Mouse (Mus musculus) adipose tissue, adult 10 weeks (tissue): ENCODE data around the gene Ppm1k. TPM values are rescaled to one million over a fixed set of nuclear protein-coding genes. Genes with fewer than 3 reads are reported as not detected.

Experiments
- polyA plus RNA-seq: library from polyadenylated mRNA; stranded (reverse); fragments of 350-450 nt; fragmentation: Illumina TruSeq; extraction: RNeasy Lipid Tissue Mini Kit (QIAGEN cat#74804); gene quantifications from one replicate; pipeline ENCODE4 v1.2.3, GENCODE M21; 2014; ENCODE audit warnings: low read depth, low replicate concordance

Ppm1k gene
- polyA plus RNA-seq = 5.9 TPM

GRCm38 (mm10) chr6:57535386-57535936 is at the start of gene Ppm1k:
Gene Ppm1k, minus strand, starts transcription at chr6:57535468.

GRCm38 (mm10) chr6:57580881-57581548 is 45.7 kb upstream of the Ppm1k start, which contains the start of gene Herc6:
Gene Herc6, plus strand, starts transcription at chr6:57581000.

Other genes with a start within 250 kb of the Ppm1k start
- gene Vmn1r16, start 206.0 kb downstream of the Ppm1k start, polyA plus RNA-seq = not detected
- gene Vmn1r17, start 171.7 kb downstream of the Ppm1k start, polyA plus RNA-seq = not detected
- not detected for gene Vmn1r18, start 139.7 kb downstream of the Ppm1k start, polyA plus RNA-seq
- gene Vmn1r19, start 131.7 kb downstream of the Ppm1k start, polyA plus RNA-seq = not detected
- not detected for gene Vmn1r20, start 106.5 kb downstream of the Ppm1k start, polyA plus RNA-seq
- gene Herc6, start 45.5 kb upstream of the Ppm1k start, polyA plus RNA-seq = 5.3 TPM
- gene Pyurf, start 156.6 kb upstream of the Ppm1k start, polyA plus RNA-seq = 15.7 TPM
- 15.3 TPM for gene Lancl2, start 167.1 kb upstream of the Ppm1k start, polyA plus RNA-seq